Mouse (Mus musculus): ENCODE measurements around the gene Cybrd1.

Cybrd1 gene

DNA sequence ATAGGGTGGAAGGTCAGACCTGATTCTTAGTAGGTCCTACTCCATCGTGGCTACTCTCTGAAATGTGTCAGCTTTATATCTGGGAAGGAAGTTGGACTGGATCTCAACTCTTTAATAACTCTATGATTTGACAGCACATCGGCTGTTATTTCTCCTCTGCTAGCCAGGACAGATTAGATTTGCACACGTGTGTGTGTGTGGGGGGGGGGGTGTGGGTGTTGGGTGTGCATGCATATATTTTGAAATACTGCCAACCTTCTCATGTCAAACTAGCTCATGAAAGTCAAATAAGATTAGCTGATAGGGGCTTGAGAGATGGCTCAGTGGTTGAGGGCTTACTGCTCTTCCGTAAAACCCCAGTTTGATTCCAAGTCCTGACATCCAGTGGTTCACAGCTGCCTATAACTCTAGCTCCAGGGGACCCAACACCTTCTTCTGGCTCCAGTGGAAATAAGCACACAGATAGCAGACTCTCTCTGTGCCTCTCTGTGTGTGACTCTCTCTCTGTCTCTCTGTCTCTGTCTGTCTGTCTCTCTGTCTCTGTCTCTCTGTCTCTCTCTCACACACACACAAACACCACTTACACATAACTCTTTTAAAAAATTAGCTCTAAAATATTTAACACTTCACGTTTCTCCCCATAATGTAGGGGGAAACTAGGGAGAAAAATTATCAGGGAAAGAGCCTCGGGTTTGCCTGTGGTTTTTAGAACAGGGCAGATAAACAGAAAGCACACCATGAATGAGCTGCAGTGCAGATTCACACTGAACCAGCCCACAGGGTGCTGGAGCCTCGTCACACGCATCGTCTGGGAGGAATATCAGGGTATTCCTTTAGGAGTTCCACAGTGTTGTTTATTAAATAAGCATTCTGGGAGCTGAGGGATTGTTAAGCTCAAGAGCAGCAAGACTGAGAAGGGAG lies 58.9 kb downstream of the Cybrd1 start:
- DNase-seq (ENCODE audit: low spot score): no peak

DNA sequence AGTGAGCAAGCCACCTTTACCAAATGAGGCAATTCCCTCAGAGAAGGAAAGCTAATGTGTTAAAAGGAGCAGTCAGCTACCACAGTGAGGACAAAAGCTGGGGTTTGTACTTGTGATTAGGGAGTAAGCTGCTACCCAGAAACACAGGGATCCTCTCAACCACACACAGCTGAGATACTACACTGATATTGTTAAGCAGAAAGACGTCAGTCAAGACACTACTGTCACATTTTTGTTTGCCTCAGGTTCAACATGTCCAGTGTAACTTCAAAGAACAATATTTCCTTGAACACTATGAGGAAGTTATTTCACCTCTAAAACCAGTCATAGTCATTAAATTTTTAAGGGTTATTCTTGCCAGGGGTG lies 59.5 kb downstream of the Cybrd1 start:
- DNase-seq (ENCODE audit: low spot score): no peak

DNA sequence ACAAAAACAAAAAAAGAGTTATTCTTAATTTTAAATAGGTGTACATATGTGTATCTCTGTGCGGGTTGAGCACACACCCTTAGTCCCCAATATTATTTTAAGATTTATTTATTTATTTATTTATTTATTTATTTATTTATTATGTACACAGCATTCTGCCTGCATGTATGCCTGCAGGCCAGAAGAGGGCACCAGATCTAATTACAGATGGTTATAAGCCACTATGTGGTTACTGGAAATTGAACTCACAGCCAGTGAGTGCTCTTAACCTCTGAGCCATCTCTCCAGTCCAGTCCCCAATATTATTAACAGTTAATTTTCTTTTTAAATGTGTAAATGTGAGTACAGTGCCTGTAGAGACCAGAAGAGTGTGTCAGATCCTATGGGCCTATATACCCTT lies 60.0 kb downstream of the Cybrd1 start:
- no peak for DNase-seq (ENCODE audit: low spot score)

DNA sequence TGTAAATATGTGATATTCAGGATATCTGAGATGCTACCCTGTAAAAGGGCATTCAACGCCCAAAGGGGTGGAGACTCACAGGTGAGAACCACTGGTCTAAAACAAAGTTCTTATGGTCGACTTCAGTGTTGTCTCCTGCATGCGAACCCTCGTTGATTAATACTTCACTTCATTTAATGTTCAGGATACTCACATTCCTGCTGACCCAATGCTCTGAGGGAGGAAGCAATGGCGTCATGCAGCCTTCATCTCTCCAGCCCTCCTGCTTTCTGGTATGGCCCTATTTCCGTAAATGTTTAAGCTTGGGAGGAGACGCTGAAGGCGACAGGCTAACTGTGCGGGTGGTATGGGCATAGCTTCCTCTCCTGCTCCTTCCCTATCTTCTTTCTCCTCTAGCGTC lies 62.0 kb downstream of the Cybrd1 start:
- DNase-seq (ENCODE audit: low spot score): no peak

DNA sequence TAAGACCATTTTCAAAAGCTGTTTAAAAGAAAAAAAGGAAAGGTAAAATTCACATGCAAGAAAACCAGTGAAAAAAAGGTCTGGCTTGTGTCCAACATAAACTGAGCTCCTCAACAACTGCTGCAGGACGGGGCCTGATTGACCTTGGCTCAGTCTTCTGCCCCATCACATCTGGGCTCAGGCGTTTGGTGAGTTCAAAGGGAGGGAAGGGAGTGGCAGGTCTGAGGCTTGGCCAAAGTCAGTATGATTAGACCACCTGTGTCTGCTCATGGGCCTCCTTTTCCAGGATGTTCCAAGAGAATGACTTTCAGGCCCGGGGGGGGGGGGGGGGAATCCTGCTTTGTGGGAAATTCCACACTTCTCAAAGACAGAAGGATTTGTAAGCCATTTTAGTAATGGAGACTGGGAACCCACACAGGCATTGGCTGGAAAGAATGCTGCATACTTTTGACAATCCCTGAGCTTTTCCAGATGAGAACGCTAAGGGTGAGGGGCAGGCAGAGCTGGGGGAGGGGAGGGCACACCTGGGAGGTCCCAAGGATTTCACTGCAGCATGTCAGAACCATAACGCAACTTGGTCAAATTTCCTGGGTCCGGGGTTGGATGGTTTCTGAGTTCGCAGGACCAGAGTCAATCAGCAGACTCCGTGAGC lies 63.0 kb downstream of the Cybrd1 start:
- no peak for DNase-seq (ENCODE audit: low spot score)

DNA sequence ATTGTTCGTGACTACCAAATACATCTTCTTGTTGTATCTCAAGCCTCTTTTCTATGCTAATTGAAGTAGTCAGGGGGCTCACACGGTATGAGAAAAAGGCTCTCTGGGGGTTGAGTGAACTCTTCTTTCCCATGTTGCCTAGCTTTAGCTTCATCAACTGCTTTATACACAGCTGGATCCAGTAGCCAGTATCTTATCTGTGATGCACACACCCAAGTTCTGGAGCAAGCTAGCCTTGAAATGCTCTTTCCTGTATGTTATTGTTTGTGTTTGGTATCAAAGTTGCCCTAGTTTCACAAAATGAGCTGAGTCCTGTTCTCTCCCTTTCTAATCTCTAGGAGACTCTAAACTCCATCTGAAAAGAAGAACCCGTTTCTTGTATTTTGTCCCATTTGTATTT lies 70.2 kb downstream of the Cybrd1 start:
- DNase-seq (ENCODE audit: low spot score): no peak

DNA sequence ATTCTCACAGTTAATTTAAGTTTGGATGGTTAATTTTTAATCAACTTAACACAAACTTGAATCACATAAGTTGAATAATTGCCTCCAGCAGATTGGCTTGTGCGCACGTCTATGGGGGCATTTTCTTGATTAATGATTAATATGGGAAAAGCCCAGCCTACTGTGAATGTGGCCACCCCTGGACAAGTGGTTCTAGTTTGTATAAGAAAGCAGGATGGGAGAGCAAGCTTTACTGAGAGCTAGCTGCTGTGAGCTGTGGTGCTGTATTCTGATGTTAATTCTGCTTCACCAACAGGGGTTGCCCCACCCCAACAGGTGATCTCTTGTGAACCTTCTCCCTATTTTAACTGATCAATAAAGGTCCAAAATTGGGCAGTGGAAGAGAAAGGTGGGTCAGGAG lies 71.1 kb downstream of the Cybrd1 start:
- DNase-seq (ENCODE audit: low spot score): no peak

DNA sequence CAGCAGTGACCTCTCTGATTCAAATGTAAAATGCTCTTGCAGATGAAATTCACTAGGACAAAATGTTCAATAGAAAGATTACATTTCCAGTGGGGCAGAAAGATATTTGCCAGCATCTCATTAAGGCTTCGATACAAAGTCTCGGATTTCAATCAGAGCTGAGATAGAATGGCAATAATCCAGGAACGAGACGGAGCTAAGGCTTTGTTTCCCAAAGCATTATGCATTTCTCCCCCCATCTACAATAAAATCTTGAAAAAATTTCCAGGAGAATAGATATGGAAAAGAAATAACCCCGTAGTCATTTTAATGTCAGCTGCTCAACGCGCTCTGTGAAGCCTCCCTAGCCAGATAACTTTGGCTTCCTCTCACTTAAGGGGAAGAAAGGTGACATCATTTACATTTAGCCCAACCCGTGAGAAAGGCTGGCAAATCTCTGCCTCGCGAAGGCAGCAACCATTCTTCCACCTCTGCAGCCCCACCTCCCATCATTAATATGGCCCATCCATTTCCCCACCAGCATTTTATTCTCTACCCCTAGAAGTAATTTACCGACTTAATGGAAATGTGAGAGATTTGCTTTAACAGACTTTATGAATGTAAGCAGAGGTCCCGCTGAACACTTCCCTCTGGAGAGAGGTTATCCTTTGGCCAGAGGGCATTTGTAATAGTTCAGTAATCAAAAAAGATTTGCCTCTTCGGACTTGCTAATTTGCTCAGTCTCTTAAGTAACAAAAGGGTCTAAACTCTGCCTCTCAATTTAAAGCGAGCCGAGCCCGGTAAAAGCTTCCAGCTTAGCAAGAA lies 73.9 kb downstream of the Cybrd1 start:
- no peak for DNase-seq (ENCODE audit: low spot score)

DNA sequence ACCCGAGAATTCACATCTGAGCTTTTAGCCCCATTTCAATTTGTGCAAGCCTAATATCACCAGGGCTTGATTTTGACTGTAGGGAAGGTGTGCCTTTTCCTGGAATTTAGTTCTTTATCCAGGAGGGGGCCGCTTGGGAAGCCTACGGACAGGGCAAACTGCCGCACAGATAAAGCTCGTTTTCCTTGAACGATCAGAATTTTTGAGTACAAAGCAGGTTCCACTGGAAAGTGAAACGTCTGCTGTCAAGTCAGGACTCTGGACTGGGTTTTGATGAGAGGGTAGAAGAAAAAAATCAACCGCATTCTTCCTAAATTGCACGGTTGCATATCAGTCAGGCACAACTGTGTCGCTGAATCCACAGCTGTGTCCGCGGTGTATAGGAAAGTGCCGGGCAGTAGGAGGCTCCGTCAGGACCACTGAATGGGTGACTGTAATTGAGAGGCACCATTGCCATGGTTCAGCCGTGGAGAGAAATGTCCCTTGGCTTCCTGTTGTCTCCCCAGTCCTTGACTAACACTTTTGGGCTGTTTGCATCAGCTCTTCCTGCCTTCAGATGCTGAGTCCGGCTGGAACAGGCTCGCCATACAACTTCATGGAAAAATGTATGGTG lies 74.6 kb downstream of the Cybrd1 start:
- no peak for DNase-seq (ENCODE audit: low spot score)
